Mouse (Mus musculus) CH12.LX (cell line): ENCODE measurements around the gene Reln. TPM values are rescaled to one million over a fixed set of nuclear protein-coding genes. Genes with fewer than 3 reads are reported as not detected.

Experiments
- DNase-seq: peaks from one replicate; pipeline ENCODE4 v3.0.0-alpha.2; 2013; ENCODE audit errors: extremely low read depth
- H3K27ac ChIP-seq: 2 replicates; pipeline ENCODE4 v1.5.1; 2012; ENCODE audit warnings: low read depth, mild to moderate bottlenecking, control low read depth, moderate library complexity; ENCODE audit not compliant: insufficient read depth
- H3K27me3 ChIP-seq: replicated peaks from 2 replicates; pipeline ENCODE3; 2012; ENCODE audit warnings: inconsistent platforms
- H3K36me3 ChIP-seq, 2 experiments: replicated peaks in 1 of 2; 2 replicates each; pipeline versions ENCODE3 to v1.6.1; 2012; ENCODE audit warnings: inconsistent platforms in 1 of 2, low read length in 1 of 2, mild to moderate bottlenecking in 1 of 2, mixed read lengths in 1 of 2, moderate library complexity in 1 of 2; ENCODE audit not compliant: control insufficient read depth in 1 of 2, insufficient read depth in 1 of 2
- H3K4me1 ChIP-seq, 2 experiments: 2 replicates each; pipeline ENCODE4 v1.6.1; 2012; ENCODE audit warnings: inconsistent platforms in 1 of 2, moderate library complexity in 1 of 2; ENCODE audit not compliant: insufficient read depth in 2 of 2, control insufficient read depth in 1 of 2
- H3K4me2 ChIP-seq: 2 replicates; pipeline ENCODE4 v1.6.1; 2012; ENCODE audit warnings: low read depth, mild to moderate bottlenecking, control low read depth; ENCODE audit not compliant: poor library complexity, insufficient read depth, severe bottlenecking
- H3K4me3 ChIP-seq, 3 experiments: fragments of 150-350 bp in 1 of 3; sonication (generic) in 1 of 3; replicated peaks in 1 of 3; 2 replicates each; pipeline versions ENCODE3 to v1.5.1; 2011 to 2012; ENCODE audit warnings: low read depth in 2 of 3, low read length in 2 of 3, mild to moderate bottlenecking in 2 of 3, moderate library complexity in 2 of 3, control low read depth in 1 of 3, improper control_type of control experiment in 1 of 3, inconsistent platforms in 1 of 3, mixed read lengths in 1 of 3; ENCODE audit not compliant: poor library complexity in 1 of 3
- H3K79me2 ChIP-seq: replicated peaks from 2 replicates; pipeline ENCODE4 v1.6.1; 2012; ENCODE audit warnings: mild to moderate bottlenecking, moderate library complexity; ENCODE audit not compliant: control insufficient read depth, poor library complexity, insufficient read depth, severe bottlenecking; ENCODE audit errors: extremely low read depth
- H3K9ac ChIP-seq: 2 replicates; pipeline ENCODE4 v1.6.1; 2012; ENCODE audit warnings: low read depth, mild to moderate bottlenecking, control low read depth, moderate library complexity; ENCODE audit not compliant: insufficient read depth
- H3K9me3 ChIP-seq: replicated peaks from 2 replicates; pipeline ENCODE3; 2012; ENCODE audit warnings: low read length, inconsistent platforms, mixed read lengths
- BHLHE40 ChIP-seq: IDR thresholded peaks from 2 replicates; pipeline ENCODE4 v1.6.1; 2011; ENCODE audit warnings: mild to moderate bottlenecking, low read depth, low read length, improper control_type of control experiment
- CHD1 ChIP-seq: IDR thresholded peaks from 2 replicates; pipeline ENCODE4 v1.6.1; 2012; ENCODE audit warnings: low read depth, low read length, improper control_type of control experiment, inconsistent platforms
- CHD2 ChIP-seq: IDR thresholded peaks from 2 replicates; pipeline ENCODE4 v1.6.1; 2011; ENCODE audit warnings: low read length, improper control_type of control experiment
- E2F4 ChIP-seq: IDR thresholded peaks from 2 replicates; pipeline ENCODE4 v1.6.1; 2011; ENCODE audit warnings: low read depth, low read length, improper control_type of control experiment; ENCODE audit not compliant: insufficient replicate concordance
- EP300 ChIP-seq: IDR thresholded peaks from 2 replicates; pipeline ENCODE4 v1.6.1; 2011; ENCODE audit warnings: low read length, improper control_type of control experiment
- ETS1 ChIP-seq: conservative IDR thresholded peaks from 2 replicates; pipeline ENCODE4 v1.6.1; 2012; ENCODE audit warnings: low read depth, mild to moderate bottlenecking, inconsistent platforms, low read length, improper control_type of control experiment, moderate library complexity
- GABPA ChIP-seq: IDR thresholded peaks from 2 replicates; pipeline ENCODE4 v1.6.1; 2012; ENCODE audit warnings: low read depth, low read length, improper control_type of control experiment, inconsistent platforms; ENCODE audit not compliant: insufficient replicate concordance
- IRF4 ChIP-seq: IDR thresholded peaks from 2 replicates; pipeline ENCODE4 v1.6.1; 2014; ENCODE audit warnings: low read depth, mild to moderate bottlenecking, inconsistent platforms, low read length, improper control_type of control experiment
- JUN ChIP-seq: IDR thresholded peaks from 2 replicates; pipeline ENCODE4 v1.6.1; 2011; ENCODE audit warnings: low read depth, mild to moderate bottlenecking, low read length, improper control_type of control experiment, moderate library complexity; ENCODE audit not compliant: insufficient read depth
- MEF2A ChIP-seq: IDR thresholded peaks from 2 replicates; pipeline ENCODE4 v1.6.1; 2014; ENCODE audit warnings: low read depth, mild to moderate bottlenecking, inconsistent platforms, low read length, improper control_type of control experiment, borderline replicate concordance
- MYC ChIP-seq: IDR thresholded peaks from 2 replicates; pipeline ENCODE4 v1.6.1; 2011; ENCODE audit warnings: low read depth, mild to moderate bottlenecking, improper control_type of control experiment, low read length
- NELFE ChIP-seq: IDR thresholded peaks from 2 replicates; pipeline ENCODE4 v1.6.1; 2011; ENCODE audit warnings: low read depth, low read length, improper control_type of control experiment
- NRF1 ChIP-seq: IDR thresholded peaks from 2 replicates; pipeline ENCODE4 v1.6.1; 2014; ENCODE audit warnings: low read depth, mild to moderate bottlenecking, inconsistent platforms, low read length, improper control_type of control experiment, moderate library complexity
- PAX5 ChIP-seq: IDR thresholded peaks from 2 replicates; pipeline ENCODE4 v1.6.1; 2012; ENCODE audit warnings: low read length, inconsistent platforms, mixed read lengths
- POLR2A ChIP-seq: IDR thresholded peaks from 2 replicates; pipeline ENCODE4 v1.6.1; 2011; ENCODE audit warnings: low read depth, mild to moderate bottlenecking, improper control_type of control experiment, low read length
- TCF12 ChIP-seq: IDR thresholded peaks from 2 replicates; pipeline ENCODE4 v1.6.1; 2014; ENCODE audit warnings: low read depth, mild to moderate bottlenecking, inconsistent platforms, low read length, improper control_type of control experiment
- USF2 ChIP-seq: conservative IDR thresholded peaks from 2 replicates; pipeline ENCODE4 v1.6.1; 2011; ENCODE audit warnings: low read depth, low read length, improper control_type of control experiment
- dilution Hi-C: fragments of 300-500 bp; cut with MboI; formaldehyde crosslinking; loops from 2 replicates; pipeline ENCODE4 v1.14.3; 2020; ENCODE audit warnings: low sequenced_read_pairs; ENCODE audit not compliant: extremely low pct_unique_long_range_greater_than_20kb, extremely low pct_ligation_motif_present
- in situ Hi-C: fragments of 300-500 bp; cut with MboI; formaldehyde crosslinking; loops from 3 replicates; pipeline ENCODE4 v1.14.3; 2019; ENCODE audit warnings: low sequenced_read_pairs, low pct_ligation_motif_present, low pct_unique_long_range_greater_than_20kb, mixed read lengths
- polyA plus RNA-seq: library from polyadenylated mRNA; unstranded; fragments of >175 nt; gene quantifications from 2 replicates; pipeline ENCODE4 v1.2.1, GENCODE M21; 2012; ENCODE audit warnings: low read depth; ENCODE audit not compliant: insufficient read length
- total RNA-seq, 2 experiments: library from RNA; depleted of rRNA; stranded (reverse); fragments of 300-350 nt in 1 of 2; fragments of >200 nt in 1 of 2; gene quantifications; 2 replicates each; pipeline ENCODE4 v1.2.3; 2012 to 2014

Gene Reln
- total and polyA plus RNA-seq, 3 experiments, result 0.03 to 0.04 TPM; not detected in 1

DNA sequence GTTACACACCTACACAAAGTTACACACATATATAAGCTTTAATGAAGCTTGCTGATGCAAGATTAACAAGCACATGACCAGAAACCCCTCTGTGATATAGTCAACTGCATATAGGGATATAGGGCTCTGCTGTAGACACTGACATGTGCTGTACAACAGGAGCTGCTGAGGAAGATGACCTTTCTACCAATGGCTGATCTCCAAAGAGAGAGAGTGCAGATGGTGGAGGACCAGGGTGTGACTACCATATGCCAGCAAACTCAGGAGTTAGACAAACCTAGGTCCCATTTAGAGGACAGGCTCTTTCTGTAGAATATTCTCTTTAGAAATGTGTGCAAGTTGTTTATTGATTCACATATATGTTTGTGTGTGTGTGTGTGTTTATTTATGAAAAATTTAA lies 216.9 kb downstream of the Reln start:
- in situ Hi-C loops, result no loop called here
- H3K79me2 ChIP-seq, result no peaks in the 10 kb centered on the region
- no peak for TF ChIP-seq E2F4
- TF ChIP-seq BHLHE40, result no peak
- no peak for TF ChIP-seq CHD1
- no peak for TF ChIP-seq EP300
- TF ChIP-seq NELFE, result no peak
- TF ChIP-seq ETS1, result no peak
- TF ChIP-seq JUN, result no peak
- no peak for TF ChIP-seq MEF2A
- TF ChIP-seq GABPA, result no peak
- no peak for TF ChIP-seq CHD2
- no peaks in the 10 kb centered on the region for H3K36me3 ChIP-seq
- dilution Hi-C loops, result no loop called here
- H3K4me2 ChIP-seq, result no peak overlapping the region
- no peaks in the 10 kb centered on the region for H3K27me3 ChIP-seq
- peaks cover 0 to 10% of the 10 kb centered on the region in 2 experiments; a peak in 1 of 4 replicates for H3K4me1 ChIP-seq
- no peak overlapping the region for H3K4me3 ChIP-seq
- no peak for DNase-seq
- H3K9ac ChIP-seq, result no peak overlapping the region
- H3K27ac ChIP-seq, result no peak overlapping the region
- H3K9me3 ChIP-seq, result no peaks in the 10 kb centered on the region

DNA sequence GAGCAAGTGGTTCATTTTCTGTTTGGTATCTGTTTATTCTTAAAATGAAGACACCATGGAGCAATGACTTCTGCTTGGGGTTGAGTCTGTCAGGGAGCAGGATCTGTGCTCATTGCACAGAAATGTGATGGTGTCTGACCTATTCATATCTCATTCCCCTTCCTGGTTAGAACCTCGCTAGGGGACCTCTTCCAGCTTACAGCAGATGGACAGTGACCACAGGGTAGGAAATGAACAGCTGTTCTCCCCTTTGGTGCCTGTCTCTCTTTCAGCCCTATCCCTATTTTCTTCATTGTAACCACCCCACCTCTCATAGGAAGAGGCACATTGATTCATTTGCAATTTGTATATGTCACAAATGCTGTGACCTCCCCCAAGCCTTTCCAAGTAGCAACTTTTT lies 225.2 kb downstream of the Reln start:
- TF ChIP-seq USF2 (no peak), MYC (no peak)
- TF ChIP-seq, all 38 proteins: peak for 0
- Histone ChIP-seq H3K36me3 (no peaks in the 10 kb centered on the region), H3K9me3 (no peaks in the 10 kb centered on the region), H3K79me2 (no peaks in the 10 kb centered on the region), H3K9ac (no peak overlapping the region), H3K4me3 (no peak overlapping the region), H3K27me3 (no peaks in the 10 kb centered on the region), H3K27ac (no peak overlapping the region), H3K4me2 (no peak overlapping the region), H3K4me1 (no peaks in the 10 kb centered on the region)
- dilution Hi-C loops (no loop called here), in situ Hi-C loops (no loop called here)
- DNase-seq, result no peak

DNA sequence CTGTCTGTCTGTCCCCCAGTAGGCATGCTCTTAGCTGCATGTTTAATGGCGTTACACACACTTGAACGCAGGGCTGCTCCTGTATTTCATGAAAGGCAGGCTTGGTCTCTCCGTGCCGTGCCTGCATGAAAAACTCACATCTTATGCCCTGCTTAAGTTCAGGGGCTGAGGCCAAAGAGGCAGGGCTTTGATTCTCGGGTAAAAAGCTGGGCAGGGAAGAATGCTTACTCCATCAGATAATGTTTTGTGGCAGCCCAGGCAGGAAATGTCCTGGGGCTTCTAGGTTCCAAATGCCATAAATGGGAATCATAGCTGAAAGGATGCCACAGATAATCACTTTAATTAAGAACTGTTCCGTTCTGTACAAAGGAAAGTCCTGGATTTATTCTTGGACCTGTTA lies 226.0 kb downstream of the Reln start:
- in situ Hi-C loops (no loop called here), dilution Hi-C loops (no loop called here)
- Histone ChIP-seq H3K9ac (no peak overlapping the region), H3K9me3 (no peaks in the 10 kb centered on the region), H3K4me3 (no peak overlapping the region), H3K27me3 (no peaks in the 10 kb centered on the region), H3K4me1 (no peaks in the 10 kb centered on the region), H3K27ac (no peak overlapping the region), H3K79me2 (no peaks in the 10 kb centered on the region), H3K4me2 (no peak overlapping the region), H3K36me3 (no peaks in the 10 kb centered on the region)
- no peak for DNase-seq
- TF ChIP-seq E2F4 (no peak), IRF4 (no peak), NRF1 (no peak), POLR2A (no peak), PAX5 (no peak), TCF12 (no peak)
